Mouse (Mus musculus) thymus, adult 2 months (tissue): Measurements from ENCODE around the gene Hsd11b1.

Experiments
- CTCF ChIP-seq: fragments of 200-500 bp; IDR thresholded peaks from 2 replicates; pipeline ENCODE4 v1.5.1; 2012; ENCODE audit warnings: mild to moderate bottlenecking, control low read depth, low read length, moderate library complexity, borderline replicate concordance; ENCODE audit not compliant: control insufficient read depth, poor library complexity, insufficient read depth; ENCODE audit errors: extremely low read depth
- POLR2A ChIP-seq: fragments of 200-500 bp; IDR thresholded peaks from 2 replicates; pipeline ENCODE4 v1.6.1; 2012; ENCODE audit warnings: mild to moderate bottlenecking, low read length, control low read depth, moderate library complexity; ENCODE audit not compliant: control insufficient read depth, poor library complexity, insufficient read depth; ENCODE audit errors: extremely low read depth

DNA sequence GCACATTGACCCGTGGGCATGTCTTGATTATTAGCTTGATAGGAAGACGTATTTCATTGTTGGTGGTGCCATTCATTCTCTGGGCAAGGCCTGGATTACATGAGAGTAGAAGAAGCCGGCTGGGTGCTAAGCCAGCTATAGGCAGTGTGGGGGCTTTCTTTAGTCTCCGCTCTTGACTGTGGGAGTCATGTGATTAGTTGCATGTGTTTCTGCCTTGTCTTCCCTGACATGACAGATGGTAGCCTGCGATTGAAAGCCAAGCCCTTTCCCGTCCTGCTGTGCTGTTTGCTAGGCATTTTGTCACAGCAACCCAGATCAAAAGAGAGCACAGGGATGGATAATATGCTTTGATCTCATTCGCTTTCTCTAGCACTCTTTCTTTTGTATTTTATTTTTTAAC is 41.5 kb upstream of the Hsd11b1 start:
- TF ChIP-seq CTCF (no peak), POLR2A (no peak)
